Mouse (Mus musculus) liver, embryonic 15.5 days (tissue): ENCODE data around the gene Cpeb4. TPM values are rescaled to one million over a fixed set of nuclear protein-coding genes. Genes with fewer than 3 reads are reported as not detected.
"Not testable (repeated sequence)": the region's sequence is repeated elsewhere in the genome, so short reads cannot be mapped to it uniquely, and the experiment has no call there.

Source experiments
- ATAC-seq: fragments of 200-750 bp; cut with Nextera tagmentation; 2 replicates; pipeline ENCODE4 v1.8.0; 2017; ENCODE audit warnings: moderate number of reproducible peaks, mild to moderate bottlenecking, moderate library complexity; ENCODE audit not compliant: insufficient read depth
- H3K27ac ChIP-seq: fragments of 300-500 bp; sonication (generic); replicated peaks from 2 replicates; pipeline ENCODE4 v1.5.1; 2015; ENCODE audit warnings: mild to moderate bottlenecking, inconsistent platforms
- H3K27me3 ChIP-seq: fragments of 300-500 bp; sonication (generic); 2 replicates; pipeline ENCODE4 v1.6.1; 2015; ENCODE audit warnings: mild to moderate bottlenecking, inconsistent platforms
- H3K36me3 ChIP-seq: fragments of 300-500 bp; sonication (generic); replicated peaks from 2 replicates; pipeline ENCODE4 v1.6.1; 2015; ENCODE audit warnings: moderate library complexity, mild to moderate bottlenecking, inconsistent platforms
- H3K4me1 ChIP-seq: fragments of 300-500 bp; sonication (generic); replicated peaks from 2 replicates; pipeline ENCODE4 v1.6.1; 2015; ENCODE audit warnings: inconsistent platforms
- H3K4me2 ChIP-seq: fragments of 300-500 bp; sonication (generic); 2 replicates; pipeline ENCODE4 v1.6.1; 2015; ENCODE audit warnings: moderate library complexity, mild to moderate bottlenecking, inconsistent platforms
- H3K4me3 ChIP-seq: fragments of 300-500 bp; sonication (generic); replicated peaks from 2 replicates; pipeline ENCODE4 v1.5.1; 2015; ENCODE audit warnings: mild to moderate bottlenecking, inconsistent platforms
- H3K9ac ChIP-seq: fragments of 300-500 bp; sonication (generic); 2 replicates; pipeline ENCODE4 v1.6.1; 2015; ENCODE audit warnings: moderate library complexity, mild to moderate bottlenecking, inconsistent platforms
- H3K9me3 ChIP-seq: fragments of 300-500 bp; sonication (generic); replicated peaks from 2 replicates; pipeline ENCODE4 v1.6.1; 2016; ENCODE audit warnings: inconsistent platforms
- WGBS: fragments of 180-500 bp; shearing (Covaris S2); methylation state at CpG from one replicate; pipeline ENCODE4 v1.1.7; 2015; ENCODE audit warnings: mixed read lengths; ENCODE audit not compliant: insufficient replicate concordance; 5-methylcytosine and 5-hydroxymethylcytosine counted together
- polyA plus RNA-seq: library from polyadenylated mRNA; unstranded; fragments of >200 nt; fragmentation: Nextera tagmentation; extraction: Ambion mirVana; gene quantifications from 2 replicates; pipeline ENCODE4 v1.2.1, GENCODE M21; 2015

Gene Cpeb4
- polyA plus RNA-seq, 1 experiment from 2014 or later, result 19.0 TPM

DNA sequence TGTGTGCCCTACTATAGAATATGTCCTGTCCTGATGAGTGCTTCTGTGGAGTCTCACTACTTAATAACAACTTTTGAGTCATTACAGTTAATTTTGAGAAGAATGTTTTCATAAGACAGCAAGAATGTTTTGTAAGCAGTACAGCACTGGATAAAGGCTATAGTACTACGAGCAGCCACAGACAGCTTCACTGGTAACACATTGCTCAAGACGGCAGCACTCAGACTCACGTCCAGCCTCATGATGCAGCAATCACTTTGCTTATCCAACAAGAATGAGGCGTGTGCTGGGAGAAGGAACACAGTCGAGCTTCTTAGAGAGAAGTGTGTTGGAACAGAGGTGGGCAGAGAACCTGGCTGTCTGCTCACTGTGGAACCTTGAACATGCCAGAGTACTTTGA lies 104.1 kb downstream of the Cpeb4 start:
- no peak overlapping the region for H3K9ac ChIP-seq
- H3K27ac ChIP-seq, result no peak overlapping the region
- H3K9me3 ChIP-seq, result no peaks in the 10 kb centered on the region
- ATAC-seq, result no peak
- 48% methylated on average over 5 of the region's 5 CpGs for WGBS
- H3K36me3 ChIP-seq, result no peaks in the 10 kb centered on the region
- H3K27me3 ChIP-seq, result no peaks in the 10 kb centered on the region
- no peaks in the 10 kb centered on the region for H3K4me1 ChIP-seq
- H3K4me2 ChIP-seq, result no peak overlapping the region
- H3K4me3 ChIP-seq, result no peak overlapping the region

DNA sequence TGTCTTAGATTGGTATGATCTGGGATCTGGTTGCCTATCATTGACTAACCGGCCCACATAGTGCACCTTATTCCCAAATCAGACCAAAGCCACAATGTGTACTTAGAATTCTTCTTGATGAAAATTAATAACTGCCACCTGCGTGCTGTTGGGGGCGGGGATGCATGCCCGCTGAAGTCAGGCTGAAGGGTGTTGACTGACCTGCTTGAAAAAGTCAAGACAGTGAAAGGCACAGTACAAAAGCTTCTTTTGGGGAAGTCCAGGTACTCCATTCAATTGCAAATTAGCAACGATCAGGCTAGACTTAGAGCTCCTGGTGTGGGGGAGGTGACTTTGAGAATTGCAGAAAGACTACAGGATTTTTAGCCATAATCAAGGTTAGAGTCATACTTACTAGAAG lies 108.1 kb downstream of the Cpeb4 start:
- 73% methylated on average over 5 of the region's 5 CpGs for WGBS
- not testable (repeated sequence) for H3K4me3 ChIP-seq, ATAC-seq

DNA sequence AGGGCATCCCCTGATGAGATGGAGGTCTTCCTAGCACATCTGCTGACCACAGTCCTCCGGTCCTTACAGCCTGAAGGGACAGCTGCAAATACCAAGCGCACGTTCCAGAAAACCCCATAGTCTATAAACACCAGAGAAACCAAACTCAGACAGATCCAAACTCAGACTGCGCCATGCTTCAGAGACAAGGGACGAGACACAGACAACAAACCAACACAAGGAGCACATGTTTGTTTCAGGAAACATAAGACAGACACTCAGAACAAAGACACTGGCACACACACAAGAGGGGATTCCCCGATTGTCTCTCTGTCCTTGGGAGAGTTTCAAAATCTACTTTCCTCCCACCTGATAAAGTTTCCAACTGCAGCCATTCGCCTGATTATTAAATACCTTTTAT lies 109.8 kb downstream of the Cpeb4 start:
- 67% methylated on average over 7 of the region's 7 CpGs for WGBS
- Histone ChIP-seq H3K4me2 (no peak overlapping the region), H3K9me3 (no peaks in the 10 kb centered on the region), H3K4me1 (no peaks in the 10 kb centered on the region), H3K36me3 (no peaks in the 10 kb centered on the region), H3K4me3 (no peak overlapping the region), H3K9ac (no peak overlapping the region), H3K27me3 (no peaks in the 10 kb centered on the region), H3K27ac (no peak overlapping the region)
- no peak for ATAC-seq

More for the DNA sequence above, 108.1 kb downstream of the Cpeb4 start:
- not testable (repeated sequence) for H3K36me3 ChIP-seq, H3K27ac ChIP-seq, H3K9me3 ChIP-seq, H3K4me1 ChIP-seq, H3K4me2 ChIP-seq, H3K27me3 ChIP-seq, H3K9ac ChIP-seq

DNA sequence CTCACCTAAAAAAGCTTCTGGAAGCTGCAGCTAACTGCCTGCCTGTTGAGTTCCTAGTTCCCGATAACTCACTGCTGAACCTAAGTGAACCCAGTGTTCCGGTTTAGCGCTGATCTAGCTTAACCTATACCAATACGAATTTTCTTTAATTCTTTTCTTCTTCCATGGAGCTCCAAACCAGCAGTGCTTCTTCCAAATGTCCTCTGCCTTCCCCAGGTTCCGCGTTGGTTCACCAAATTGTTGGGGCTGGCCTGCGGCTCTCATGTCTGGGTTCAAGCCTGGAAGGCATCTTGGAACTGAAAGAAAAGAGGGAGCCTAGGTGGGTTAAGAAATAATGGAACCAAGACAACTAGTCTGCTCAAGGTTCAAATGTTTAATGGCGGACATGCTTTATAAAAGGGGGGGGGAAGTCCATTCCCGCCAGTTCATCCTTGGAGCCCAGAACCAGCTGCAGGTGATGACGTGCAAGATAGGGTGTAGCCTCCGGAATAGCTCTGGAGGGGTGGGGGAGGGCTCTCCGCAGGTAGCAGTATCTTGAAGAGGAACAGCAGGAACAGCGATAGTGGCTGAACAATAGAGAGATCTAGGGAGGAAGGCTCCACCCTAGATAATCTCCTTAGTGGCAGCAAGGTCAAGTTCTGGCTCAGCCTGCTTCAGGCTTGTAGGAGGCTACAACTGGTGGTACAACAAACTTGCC lies 110.4 kb downstream of the Cpeb4 start:
- H3K36me3 ChIP-seq, H3K9me3 ChIP-seq, H3K27me3 ChIP-seq, H3K27ac ChIP-seq, H3K4me3 ChIP-seq, ATAC-seq, H3K4me1 ChIP-seq, H3K9ac ChIP-seq, H3K4me2 ChIP-seq: not testable (repeated sequence)
- WGBS, result 66% methylated on average over 13 of the region's 13 CpGs

DNA sequence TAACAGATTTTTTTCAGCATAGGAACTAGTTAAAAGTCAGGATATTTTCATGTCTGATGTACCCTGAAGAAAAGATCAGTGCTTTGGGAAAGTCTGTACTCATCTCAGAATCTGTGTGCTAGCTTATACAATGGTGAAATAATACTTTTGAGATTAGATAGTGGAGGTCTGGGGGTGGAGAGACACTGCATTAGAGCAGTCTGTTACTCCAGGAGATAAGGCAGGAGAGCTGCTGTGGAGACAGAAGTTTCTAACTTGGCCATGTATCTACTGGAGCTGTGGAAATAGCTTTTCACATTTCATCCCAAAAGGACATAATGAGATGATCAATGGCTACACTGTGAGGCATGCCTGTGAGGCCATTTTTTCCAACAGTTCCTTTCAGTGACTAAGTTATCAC lies 111.2 kb downstream of the Cpeb4 start:
- H3K4me1 ChIP-seq, result no peaks in the 10 kb centered on the region
- no peak overlapping the region for H3K4me3 ChIP-seq
- H3K9ac ChIP-seq, result no peak overlapping the region
- no peaks in the 10 kb centered on the region for H3K36me3 ChIP-seq
- no peaks in the 10 kb centered on the region for H3K27me3 ChIP-seq
- H3K4me2 ChIP-seq, result no peak overlapping the region
- no peak for ATAC-seq
- no peaks in the 10 kb centered on the region for H3K9me3 ChIP-seq
- no peak overlapping the region for H3K27ac ChIP-seq

DNA sequence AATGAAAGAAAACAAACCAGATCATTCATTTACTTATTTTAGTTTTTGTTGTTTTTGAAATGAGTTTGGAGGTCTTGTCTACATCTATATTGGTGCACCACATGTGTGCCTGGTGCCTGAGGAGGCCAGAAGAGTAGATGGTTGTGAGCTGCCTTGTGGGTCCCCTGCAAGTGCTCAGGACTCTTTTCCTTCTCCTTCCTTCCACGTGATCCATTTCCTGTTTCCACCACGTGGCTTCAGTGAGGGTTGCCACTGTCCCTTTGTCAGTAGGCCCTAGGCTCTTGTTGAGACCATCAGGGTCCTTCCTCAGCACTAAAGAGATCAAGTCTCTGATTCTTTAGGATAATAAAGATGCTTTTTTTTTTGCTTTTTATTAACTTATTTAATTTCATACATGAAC lies 112.8 kb downstream of the Cpeb4 start:
- H3K4me3 ChIP-seq, result no peak overlapping the region
- H3K27me3 ChIP-seq, result no peaks in the 10 kb centered on the region
- H3K9me3 ChIP-seq, result no peaks in the 10 kb centered on the region
- no peak for ATAC-seq
- no peaks in the 10 kb centered on the region for H3K36me3 ChIP-seq
- WGBS, result 17% methylated on average over 2 of the region's 2 CpGs
- no peak overlapping the region for H3K9ac ChIP-seq
- H3K4me2 ChIP-seq, result no peak overlapping the region
- no peaks in the 10 kb centered on the region for H3K4me1 ChIP-seq
- no peak overlapping the region for H3K27ac ChIP-seq

Other genes starting within 250 kb of the Cpeb4 start
- gene Bod1, start 200.3 kb upstream of the Cpeb4 start, polyA plus RNA-seq, result 11.8 and 13.1 TPM in 2 replicates
- gene 4930524B15Rik, start 93.4 kb downstream of the Cpeb4 start, polyA plus RNA-seq, result not detected in 2 replicates
- gene Nsg2, start 128.3 kb downstream of the Cpeb4 start, polyA plus RNA-seq, result 0.17 and 0.25 TPM in 2 replicates